Mouse (Mus musculus) embryonic facial prominence, embryonic 12.5 days (tissue): ENCODE data around the gene Slc9a3. TPM values are rescaled to one million over a fixed set of nuclear protein-coding genes. Genes with fewer than 3 reads are reported as not detected.

Experiments used
- ATAC-seq: fragments of 200-750 bp; cut with Nextera tagmentation; 2 replicates; pipeline ENCODE4 v1.8.0; 2017; ENCODE audit not compliant: insufficient number of reproducible peaks, insufficient read depth, low FRiP score, low TSS enrichment
- H3K27ac ChIP-seq: fragments of 300-500 bp; sonication (generic); 2 replicates; pipeline ENCODE4 v1.5.1; 2016; ENCODE audit warnings: mild to moderate bottlenecking
- H3K27me3 ChIP-seq: fragments of 300-500 bp; sonication (generic); 2 replicates; pipeline ENCODE4 v1.6.1; 2016; ENCODE audit warnings: mild to moderate bottlenecking, moderate library complexity
- H3K36me3 ChIP-seq: fragments of 300-500 bp; sonication (generic); 2 replicates; pipeline ENCODE4 v1.6.1; 2016; ENCODE audit warnings: mild to moderate bottlenecking
- H3K4me1 ChIP-seq: fragments of 300-500 bp; sonication (generic); 2 replicates; pipeline ENCODE4 v1.6.1; 2016
- H3K4me2 ChIP-seq: fragments of 300-500 bp; sonication (generic); replicated peaks from 2 replicates; pipeline ENCODE4 v1.6.1; 2016; ENCODE audit warnings: mild to moderate bottlenecking, moderate library complexity
- H3K4me3 ChIP-seq: fragments of 300-500 bp; sonication (generic); 2 replicates; pipeline ENCODE4 v1.5.1; 2016; ENCODE audit warnings: mild to moderate bottlenecking
- H3K9ac ChIP-seq: fragments of 300-500 bp; sonication (generic); 2 replicates; pipeline ENCODE4 v1.6.1; 2016; ENCODE audit warnings: mild to moderate bottlenecking, moderate library complexity
- H3K9me3 ChIP-seq: fragments of 300-500 bp; sonication (generic); 2 replicates; pipeline ENCODE4 v1.6.1; 2016; ENCODE audit warnings: mild to moderate bottlenecking, moderate library complexity
- WGBS: fragments of 180-500 bp; shearing (Covaris S2); methylation state at CpG from one replicate; pipeline ENCODE4 v1.1.7; 2016; 5-methylcytosine and 5-hydroxymethylcytosine counted together
- polyA plus RNA-seq: library from polyadenylated mRNA; unstranded; fragments of >200 nt; fragmentation: Nextera tagmentation; extraction: Ambion mirVana; gene quantifications from 2 replicates; pipeline ENCODE4 v1.2.1, GENCODE M21; 2016

Slc9a3 gene
- polyA plus RNA-seq: not detected in 2 replicates

- no peak for ATAC-seq
Measured at GRCm38 (mm10) chr13:74121141-74121602, at the start of gene Slc9a3. Slc9a3 (plus strand) TSS chr13:74121457.

DNA sequence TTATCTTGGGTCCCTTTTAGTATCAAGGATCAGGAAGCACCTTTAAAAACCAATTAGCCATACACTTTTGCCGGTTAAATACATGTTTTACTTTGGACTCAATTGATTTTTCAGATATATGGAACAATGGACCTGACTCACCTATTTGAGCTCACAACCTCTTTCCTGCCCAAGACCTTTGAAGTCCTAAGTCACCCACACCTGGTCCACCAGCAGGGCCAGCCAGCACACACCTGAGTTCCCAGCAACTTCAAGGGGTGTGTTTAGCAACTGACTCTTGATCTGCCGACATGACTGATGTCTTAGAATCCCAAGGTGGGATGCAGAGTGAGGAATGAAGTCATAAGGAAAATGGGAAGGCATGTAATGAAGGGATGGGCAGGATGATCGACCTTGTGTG, 49.5 kb upstream of the Slc9a3 start:
- Histone ChIP-seq H3K4me2 (no peak overlapping the region), H3K9ac (no peak overlapping the region), H3K9me3 (no peaks in the 10 kb centered on the region), H3K36me3 (no peaks in the 10 kb centered on the region), H3K4me1 (no peaks in the 10 kb centered on the region), H3K27me3 (no peaks in the 10 kb centered on the region), H3K27ac (no peak overlapping the region), H3K4me3 (no peak overlapping the region)
- 72% methylated on average over 3 of the region's 3 CpGs for WGBS
- ATAC-seq: no peak

More at GRCm38 (mm10) chr13:74121141-74121602, at the start of gene Slc9a3:
- Histone ChIP-seq H3K4me2 (peak within 1 kb of the TSS; percentile 79), H3K4me1 (0 out of 2 replicates have a peak, but pooled peaks cover 5% of the 10 kb centered on the region), H3K4me3 (peak within 1 kb of the TSS; percentile 38), H3K9me3 (no peaks in the 10 kb centered on the region), H3K27me3 (peaks cover 63% of the 10 kb centered on the region), H3K36me3 (no peaks in the 10 kb centered on the region), H3K9ac (peak within 1 kb of the TSS; percentile 46; the same call in 1 of the 2 replicates), H3K27ac (no peak within 1 kb of the TSS)
- under 1% methylated on average over 35 of the region's 35 CpGs for WGBS

- Histone ChIP-seq H3K4me2 (no peak overlapping the region), H3K36me3 (no peaks in the 10 kb centered on the region), H3K27ac (no peak overlapping the region), H3K9me3 (no peaks in the 10 kb centered on the region), H3K9ac (no peak overlapping the region), H3K4me1 (no peaks in the 10 kb centered on the region), H3K27me3 (no peaks in the 10 kb centered on the region), H3K4me3 (no peak overlapping the region)
- no peak for ATAC-seq
- 89% methylated on average over 7 of the region's 7 CpGs for WGBS
Measured at GRCm38 (mm10) chr13:74073369-74073768, 47.9 kb upstream of the Slc9a3 start.

DNA sequence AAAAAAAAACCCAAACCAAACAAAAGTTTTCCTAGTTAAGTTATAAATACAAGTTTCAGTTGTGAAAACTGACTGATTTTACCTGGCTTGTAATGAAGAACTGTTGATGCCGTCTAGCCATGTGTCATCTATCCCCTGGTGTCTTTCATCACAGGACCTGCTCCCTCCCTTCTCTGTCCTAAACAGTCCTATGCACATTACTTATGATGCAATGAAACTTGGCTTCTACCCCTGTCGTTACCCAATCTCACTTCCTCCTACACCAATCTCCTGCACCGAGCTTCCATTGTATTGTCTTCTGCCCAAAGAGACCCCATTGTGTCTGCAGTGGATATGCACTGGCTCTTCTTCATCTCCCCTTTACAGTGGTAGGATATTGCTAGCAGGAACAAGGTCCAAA, 31.0 kb upstream of the Slc9a3 start:
- Histone ChIP-seq H3K27ac (no peak overlapping the region), H3K27me3 (no peaks in the 10 kb centered on the region), H3K4me2 (no peak overlapping the region), H3K36me3 (no peaks in the 10 kb centered on the region), H3K9me3 (no peaks in the 10 kb centered on the region), H3K9ac (no peak overlapping the region), H3K4me3 (no peak overlapping the region), H3K4me1 (no peaks in the 10 kb centered on the region)
- WGBS: 79% methylated on average over 3 of the region's 3 CpGs
- ATAC-seq: no peak

- Histone ChIP-seq H3K27me3 (no peaks in the 10 kb centered on the region), H3K27ac (no peak overlapping the region), H3K4me2 (no peak overlapping the region), H3K9ac (no peak overlapping the region), H3K9me3 (no peaks in the 10 kb centered on the region), H3K4me3 (no peak overlapping the region), H3K36me3 (no peaks in the 10 kb centered on the region), H3K4me1 (no peaks in the 10 kb centered on the region)
- ATAC-seq: no peak
- 64% methylated on average over 2 of the region's 2 CpGs for WGBS
Measured at GRCm38 (mm10) chr13:74095936-74096335, 25.3 kb upstream of the Slc9a3 start.

DNA sequence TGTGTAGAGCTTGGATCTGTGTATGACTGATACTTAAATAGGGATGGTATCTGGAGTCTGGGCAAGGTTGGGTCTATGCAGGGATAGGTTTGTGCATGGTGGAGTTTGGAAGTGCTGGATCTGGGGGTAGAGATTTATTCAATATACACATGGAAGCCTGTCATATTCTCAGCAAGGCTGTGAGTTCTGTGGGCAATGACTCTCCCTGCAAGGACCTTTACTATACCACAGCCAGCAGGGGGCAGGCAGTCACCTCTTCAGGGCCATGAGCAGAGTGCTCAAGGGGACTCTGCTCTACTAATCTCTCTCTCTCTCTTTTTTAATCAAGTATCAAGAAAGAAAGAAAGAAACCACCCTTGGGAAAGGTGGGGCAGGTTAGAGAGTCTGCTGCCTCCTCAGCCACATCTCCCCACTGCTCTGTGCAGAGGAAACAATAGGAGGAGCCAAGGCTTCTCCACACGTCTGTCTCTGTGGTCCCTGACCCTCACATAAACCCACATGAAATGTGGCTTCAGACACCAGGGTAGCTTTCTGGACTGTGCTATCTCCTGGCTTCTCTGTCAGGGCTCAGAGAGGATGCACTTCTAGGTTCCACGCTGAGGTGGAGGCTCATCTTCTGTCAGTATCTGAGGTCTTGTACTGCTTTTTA, 24.4 kb upstream of the Slc9a3 start:
- H3K9me3 ChIP-seq: no peaks in the 10 kb centered on the region
- no peak overlapping the region for H3K4me3 ChIP-seq
- no peak overlapping the region for H3K27ac ChIP-seq
- no peaks in the 10 kb centered on the region for H3K4me1 ChIP-seq
- 43% methylated on average over 2 of the region's 2 CpGs for WGBS
- no peaks in the 10 kb centered on the region for H3K27me3 ChIP-seq
- H3K9ac ChIP-seq: no peak overlapping the region
- H3K36me3 ChIP-seq: no peaks in the 10 kb centered on the region
- H3K4me2 ChIP-seq: no peak overlapping the region
- no peak for ATAC-seq

DNA sequence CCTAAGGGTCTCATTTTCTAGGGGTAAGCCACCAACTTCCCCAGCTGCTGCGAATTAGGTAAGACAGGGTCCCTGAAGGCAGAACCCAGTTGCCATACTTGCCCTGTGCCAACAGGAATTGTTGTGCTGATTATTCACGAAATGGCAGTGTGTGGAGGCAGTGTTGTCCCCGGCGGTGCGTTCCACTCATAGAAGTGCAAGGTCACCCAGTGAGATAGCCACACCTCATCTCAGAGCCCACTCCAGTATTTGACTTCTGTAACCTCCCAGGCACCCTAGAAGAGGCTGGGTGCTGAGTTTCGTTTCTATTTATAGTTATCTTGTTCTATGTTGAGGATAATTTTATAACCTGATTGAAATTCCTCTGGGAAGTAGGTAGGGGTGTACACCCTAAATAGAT, 22.3 kb upstream of the Slc9a3 start:
- Histone ChIP-seq H3K9me3 (no peaks in the 10 kb centered on the region), H3K27ac (no peak overlapping the region), H3K36me3 (no peaks in the 10 kb centered on the region), H3K4me3 (no peak overlapping the region), H3K4me2 (no peak overlapping the region), H3K27me3 (no peaks in the 10 kb centered on the region), H3K4me1 (no peaks in the 10 kb centered on the region), H3K9ac (no peak overlapping the region)
- no peak for ATAC-seq
- 79% methylated on average over 6 of the region's 6 CpGs for WGBS

- no peaks in the 10 kb centered on the region for H3K9me3 ChIP-seq
- no peaks in the 10 kb centered on the region for H3K27me3 ChIP-seq
- H3K27ac ChIP-seq: no peak overlapping the region
- ATAC-seq: no peak
- H3K36me3 ChIP-seq: no peaks in the 10 kb centered on the region
- no peak overlapping the region for H3K9ac ChIP-seq
- 83% methylated on average over 8 of the region's 8 CpGs for WGBS
- no peak overlapping the region for H3K4me2 ChIP-seq
- H3K4me3 ChIP-seq: no peak overlapping the region
- H3K4me1 ChIP-seq: no peaks in the 10 kb centered on the region
Measured at GRCm38 (mm10) chr13:74102108-74102830, 19.0 kb upstream of the Slc9a3 start.

- no peak for ATAC-seq
- no peak overlapping the region for H3K27ac ChIP-seq
- H3K4me2 ChIP-seq: no peak overlapping the region
- no peaks in the 10 kb centered on the region for H3K4me1 ChIP-seq
- H3K9me3 ChIP-seq: no peaks in the 10 kb centered on the region
- H3K27me3 ChIP-seq: no peaks in the 10 kb centered on the region
- no peaks in the 10 kb centered on the region for H3K36me3 ChIP-seq
- H3K9ac ChIP-seq: no peak overlapping the region
- no peak overlapping the region for H3K4me3 ChIP-seq
- WGBS: 90% methylated on average over 4 of the region's 4 CpGs
Measured at GRCm38 (mm10) chr13:74102831-74103582, 18.2 kb upstream of the Slc9a3 start.

DNA sequence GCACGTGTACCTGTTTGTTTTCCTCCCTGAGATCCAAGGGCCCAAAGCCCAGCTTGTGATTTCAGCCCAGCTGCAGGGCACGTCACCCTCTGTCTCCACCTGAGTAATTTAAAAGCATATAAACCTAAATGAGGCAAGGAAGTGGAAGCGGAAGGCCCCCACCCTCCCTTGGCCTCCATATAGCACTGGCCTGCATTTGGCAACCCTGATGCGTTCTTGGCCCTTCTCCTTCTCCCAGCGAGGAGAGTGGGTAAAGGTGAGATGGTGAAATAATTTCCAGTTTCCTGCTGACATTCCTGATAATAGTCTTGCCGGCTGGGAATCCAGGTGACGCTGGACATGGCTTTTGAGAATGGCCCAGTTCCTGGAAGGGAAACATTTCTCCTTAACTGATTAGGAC, 16.8 kb upstream of the Slc9a3 start:
- Histone ChIP-seq H3K4me1 (no peaks in the 10 kb centered on the region), H3K4me3 (no peak overlapping the region), H3K9me3 (no peaks in the 10 kb centered on the region), H3K36me3 (no peaks in the 10 kb centered on the region), H3K4me2 (no peak overlapping the region), H3K9ac (no peak overlapping the region), H3K27ac (no peak overlapping the region), H3K27me3 (no peaks in the 10 kb centered on the region)
- ATAC-seq: no peak
- 76% methylated on average over 7 of the region's 7 CpGs for WGBS

- H3K27me3 ChIP-seq: no peaks in the 10 kb centered on the region
- no peaks in the 10 kb centered on the region for H3K4me1 ChIP-seq
- no peaks in the 10 kb centered on the region for H3K36me3 ChIP-seq
- 74% methylated on average over 2 of the region's 2 CpGs for WGBS
- H3K9ac ChIP-seq: no peak overlapping the region
- no peak overlapping the region for H3K4me3 ChIP-seq
- H3K4me2 ChIP-seq: no peak overlapping the region
- H3K9me3 ChIP-seq: no peaks in the 10 kb centered on the region
- ATAC-seq: no peak
- no peak overlapping the region for H3K27ac ChIP-seq
Measured at GRCm38 (mm10) chr13:74107410-74107809, 13.8 kb upstream of the Slc9a3 start.
